10 mouse cellular contexts compared by ENCODE assay signal in the genomic region with DNA sequence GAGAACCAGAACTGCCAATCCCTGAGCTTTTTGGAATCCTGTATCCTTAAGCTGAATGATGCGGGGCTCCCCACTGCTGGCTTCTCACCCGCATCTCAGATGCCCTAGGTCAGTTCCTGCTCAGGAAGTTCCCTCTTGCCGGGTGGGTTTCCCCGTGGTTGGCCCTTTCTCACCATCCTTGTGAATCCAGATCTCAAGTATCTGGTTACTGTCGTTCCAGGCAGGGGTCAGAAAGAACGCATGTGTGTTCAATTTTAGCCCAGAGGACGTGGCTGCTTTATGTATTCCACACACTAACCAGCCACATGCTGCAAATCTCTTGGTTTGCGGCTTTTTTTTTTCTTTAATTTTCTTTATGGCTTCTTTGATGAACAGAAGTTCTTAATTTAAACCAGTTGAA. TPM values are rescaled to one million over a fixed set of nuclear protein-coding genes. Genes with fewer than 3 reads are reported as not detected.
DNase-seq lines count a peak whose midpoint lies in the region; ATAC-seq lines count a peak whose summit lies in the region.
"Had no signal": no experiment of that assay in that cellular context is flagged by ENCODE, and none has a peak within 500 bp of the region (broad histone marks: within the 10 kb centered on the region; RNA-seq: fewer than 3 reads in every experiment).

No protein-coding gene starts in this region.

- H3K27ac ChIP-seq in forebrain, embryonic 10.5 days: peak overlapping the region; percentile 67
- no peak overlapping the region for H3K27ac ChIP-seq in forebrain, embryonic 11.5 days (ENCODE audit: low read depth, low read length)
- H3K27ac ChIP-seq in neural tube, embryonic 11.5 days (ENCODE audit: low read depth, low read length): no peak overlapping the region
- peak overlapping the region; percentile 24; the same call in 1 of the 2 replicates for H3K27ac ChIP-seq in limb, embryonic 11.5 days (replicated peaks; ENCODE audit: low read depth, low read length)

- peaks cover 41% of the 10 kb centered on the region for H3K27me3 ChIP-seq in forebrain, embryonic 10.5 days (ENCODE audit: poor library complexity, severe bottlenecking)
- no peaks in the 10 kb centered on the region for H3K27me3 ChIP-seq in forebrain, embryonic 11.5 days (ENCODE audit: control insufficient read depth, insufficient read depth, low read length)
- no peaks in the 10 kb centered on the region for H3K27me3 ChIP-seq in neural tube, embryonic 11.5 days (ENCODE audit: control insufficient read depth, insufficient read depth, low read length)
- H3K27me3 ChIP-seq in limb, embryonic 11.5 days (ENCODE audit: control insufficient read depth, insufficient read depth, low read length): no peaks in the 10 kb centered on the region

- H3K9ac ChIP-seq in forebrain, embryonic 11.5 days (ENCODE audit: low read length): no peak overlapping the region
- H3K9ac ChIP-seq in neural tube, embryonic 11.5 days (ENCODE audit: low read length): no peak overlapping the region
- 0 out of 2 replicates have a peak overlapping the region, but pooled peaks have one; percentile 32 for H3K9ac ChIP-seq in limb, embryonic 11.5 days (ENCODE audit: low read length)

- no peaks in the 10 kb centered on the region for H3K36me3 ChIP-seq in forebrain, embryonic 10.5 days (replicated peaks)
- H3K36me3 ChIP-seq in forebrain, embryonic 11.5 days (ENCODE audit: control insufficient read depth, insufficient read depth, low read length): no peaks in the 10 kb centered on the region
- no peaks in the 10 kb centered on the region for H3K36me3 ChIP-seq in neural tube, embryonic 11.5 days (ENCODE audit: control insufficient read depth, insufficient read depth, low read length)
- H3K36me3 ChIP-seq in limb, embryonic 11.5 days (ENCODE audit: control insufficient read depth, insufficient read depth, low read length): no peaks in the 10 kb centered on the region

- H3K4me1 ChIP-seq in forebrain, embryonic 10.5 days: peaks cover 15% of the 10 kb centered on the region
- H3K4me1 ChIP-seq in forebrain, embryonic 11.5 days (replicated peaks; ENCODE audit: control insufficient read depth, insufficient read depth, low read length): no peaks in the 10 kb centered on the region
- no peaks in the 10 kb centered on the region for H3K4me1 ChIP-seq in neural tube, embryonic 11.5 days (ENCODE audit: control insufficient read depth, insufficient read depth, low read length)
- peaks cover 7% of the 10 kb centered on the region; the same call in 1 of the 2 replicates for H3K4me1 ChIP-seq in limb, embryonic 11.5 days (ENCODE audit: control insufficient read depth, insufficient read depth, low read length)

- 28% methylated on average over 8 of the region's 8 CpGs for WGBS in forebrain, embryonic 10.5 days
- 33% methylated on average over 8 of the region's 8 CpGs for WGBS in forebrain, embryonic 11.5 days
- 29% methylated on average over 8 of the region's 8 CpGs for WGBS in neural tube, embryonic 11.5 days
- 6% methylated on average over 8 of the region's 8 CpGs for WGBS in limb, embryonic 11.5 days

- H3K4me3 ChIP-seq in forebrain, embryonic 10.5 days: no peak overlapping the region
- H3K4me3 ChIP-seq in forebrain, embryonic 11.5 days (ENCODE audit: low read depth, low read length): no peak overlapping the region
- H3K4me3 ChIP-seq in neural tube, embryonic 11.5 days (ENCODE audit: low read depth, low read length): no peak overlapping the region
- no peak overlapping the region for H3K4me3 ChIP-seq in limb, embryonic 11.5 days (ENCODE audit: low read depth, low read length)

- ATAC-seq in forebrain, embryonic 11.5 days (replicated peaks; ENCODE audit: low FRiP score): no peak
- no peak for ATAC-seq in neural tube, embryonic 11.5 days (ENCODE audit: insufficient read depth, low FRiP score, low TSS enrichment)
- ATAC-seq in limb, embryonic 11.5 days (ENCODE audit: insufficient number of reproducible peaks, low FRiP score, low TSS enrichment, low read depth): no peak

- no peak for DNase-seq in forebrain, embryonic 10.5 days (ENCODE audit: extremely low spot score, low spot score)
- no peak for DNase-seq in forebrain, embryonic 11.5 days (ENCODE audit: low spot score)
- DNase-seq in neural tube, embryonic 11.5 days (ENCODE audit: low spot score): peak; percentile 34
- no peak for DNase-seq in neural tube, embryonic 10.5 days (ENCODE audit: extremely low spot score, low spot score)
- peak; percentile 55 for DNase-seq in limb, embryonic 11.5 days (ENCODE audit: low spot score)
- no peak for DNase-seq in right cerebral cortex, postnatal 36 days (ENCODE audit: low spot score in 2 of 2)
- DNase-seq in urinary bladder, postnatal 36 days (ENCODE audit: low spot score in 2 of 2): no peak
- DNase-seq in T-cell, adult 2 months (ENCODE audit: low spot score): no peak
- DNase-seq: adrenal gland, postnatal 36 days had no signal

- H3K9me3 ChIP-seq in forebrain, embryonic 10.5 days: no peaks in the 10 kb centered on the region
- H3K9me3 ChIP-seq in forebrain, embryonic 11.5 days (ENCODE audit: control insufficient read depth, low read length): no peaks in the 10 kb centered on the region
- no peaks in the 10 kb centered on the region for H3K9me3 ChIP-seq in neural tube, embryonic 11.5 days (ENCODE audit: control insufficient read depth, low read length)
- H3K9me3 ChIP-seq in limb, embryonic 11.5 days (ENCODE audit: control insufficient read depth, low read length): no peaks in the 10 kb centered on the region

- no peak overlapping the region for H3K4me2 ChIP-seq in forebrain, embryonic 11.5 days (ENCODE audit: low read depth, low read length, severe bottlenecking)
- no peak overlapping the region for H3K4me2 ChIP-seq in neural tube, embryonic 11.5 days (ENCODE audit: low read depth)
- H3K4me2 ChIP-seq in limb, embryonic 11.5 days (ENCODE audit: low read depth, severe bottlenecking): peak overlapping the region; percentile 8; the same call in 1 of the 2 replicates

RNA-seq across cellular contexts. Expression of a gene that starts 3.4 kb away (rescaled TPM):
- 3.8 and 6.1 TPM in 2 replicates for polyA plus RNA-seq in forebrain, embryonic 10.5 days (2016; fragmentation: Nextera tagmentation; extraction: Ambion mirVana)
- polyA plus RNA-seq in forebrain, embryonic 11.5 days (2014; fragmentation: Nextera tagmentation; extraction: Ambion mirVana): 4.8 and 5.2 TPM in 2 replicates
- polyA plus RNA-seq in neural tube, embryonic 11.5 days (2014; fragmentation: Nextera tagmentation; extraction: Ambion mirVana): 2.5 and 3.4 TPM in 2 replicates
- 3.2 and 3.8 TPM in 2 replicates for polyA plus RNA-seq in limb, embryonic 11.5 days (2014; fragmentation: Nextera tagmentation; extraction: Ambion mirVana)
- polyA plus RNA-seq: liver, embryonic 16.5 days had no signal

RNA-seq across cellular contexts. Expression of a gene that starts 10.8 kb away (rescaled TPM):
- 6.3 and 7.1 TPM in 2 replicates for polyA plus RNA-seq in forebrain, embryonic 10.5 days (2016; fragmentation: Nextera tagmentation; extraction: Ambion mirVana)
- polyA plus RNA-seq in forebrain, embryonic 11.5 days (2014; fragmentation: Nextera tagmentation; extraction: Ambion mirVana): 8.7 and 9.2 TPM in 2 replicates
- 7.1 and 9.6 TPM in 2 replicates for polyA plus RNA-seq in neural tube, embryonic 11.5 days (2014; fragmentation: Nextera tagmentation; extraction: Ambion mirVana)
- polyA plus RNA-seq in limb, embryonic 11.5 days (2014; fragmentation: Nextera tagmentation; extraction: Ambion mirVana): 3.9 and 4.2 TPM in 2 replicates

RNA-seq across cellular contexts. Expression of a gene that starts 48.8 kb away (rescaled TPM):
- polyA plus RNA-seq in forebrain, embryonic 10.5 days (2016; fragmentation: Nextera tagmentation; extraction: Ambion mirVana): 65.4 and 67.8 TPM in 2 replicates
- 64.7 and 68.0 TPM in 2 replicates for polyA plus RNA-seq in forebrain, embryonic 11.5 days (2014; fragmentation: Nextera tagmentation; extraction: Ambion mirVana)
- polyA plus RNA-seq in neural tube, embryonic 11.5 days (2014; fragmentation: Nextera tagmentation; extraction: Ambion mirVana): 57.2 and 62.9 TPM in 2 replicates
- polyA plus RNA-seq in limb, embryonic 11.5 days (2014; fragmentation: Nextera tagmentation; extraction: Ambion mirVana): 53.3 and 55.8 TPM in 2 replicates

RNA-seq across cellular contexts. Expression of a gene that starts 49.0 kb away (rescaled TPM):
- polyA plus RNA-seq in forebrain, embryonic 10.5 days (2016; fragmentation: Nextera tagmentation; extraction: Ambion mirVana): 16.2 and 17.7 TPM in 2 replicates
- 14.9 and 15.8 TPM in 2 replicates for polyA plus RNA-seq in forebrain, embryonic 11.5 days (2014; fragmentation: Nextera tagmentation; extraction: Ambion mirVana)
- polyA plus RNA-seq in neural tube, embryonic 11.5 days (2014; fragmentation: Nextera tagmentation; extraction: Ambion mirVana): 8.5 and 9.2 TPM in 2 replicates
- polyA plus RNA-seq in limb, embryonic 11.5 days (2014; fragmentation: Nextera tagmentation; extraction: Ambion mirVana): 7.4 and 10.7 TPM in 2 replicates

RNA-seq across cellular contexts. Expression of a gene that starts 55.6 kb away (rescaled TPM):
- 1.8 and 3.3 TPM in 2 replicates for polyA plus RNA-seq in forebrain, embryonic 10.5 days (2016; fragmentation: Nextera tagmentation; extraction: Ambion mirVana)
- 6.2 and 6.7 TPM in 2 replicates for polyA plus RNA-seq in forebrain, embryonic 11.5 days (2014; fragmentation: Nextera tagmentation; extraction: Ambion mirVana)
- 10.2 and 11.6 TPM in 2 replicates for polyA plus RNA-seq in neural tube, embryonic 11.5 days (2014; fragmentation: Nextera tagmentation; extraction: Ambion mirVana)
- polyA plus RNA-seq in limb, embryonic 11.5 days (2014; fragmentation: Nextera tagmentation; extraction: Ambion mirVana): 1.2 and 2.0 TPM in 2 replicates

Comparison
In these comparisons a context has a peak if more than half of its experiments do, and no peak if none do; other contexts are left out.
1. DNase-seq: peak in neural tube, embryonic 11.5 days (single experiment) and limb, embryonic 11.5 days (single experiment); none in forebrain, embryonic 10.5 days (single experiment), forebrain, embryonic 11.5 days (single experiment), neural tube, embryonic 10.5 days (single experiment), right cerebral cortex, postnatal 36 days (0 of 2), urinary bladder, postnatal 36 days (0 of 2) and T-cell, adult 2 months (single experiment).
2. H3K27ac ChIP-seq: peak in forebrain, embryonic 10.5 days (single experiment) and limb, embryonic 11.5 days (single experiment); none in forebrain, embryonic 11.5 days (single experiment) and neural tube, embryonic 11.5 days (single experiment).